Mouse (Mus musculus) MEL (cell line): Measurements from ENCODE around the gene Cd9. TPM values are rescaled to one million over a fixed set of nuclear protein-coding genes. Genes with fewer than 3 reads are reported as not detected.

Experiments
- DNase-seq: peaks from one replicate; pipeline ENCODE4 v3.0.0; 2011; ENCODE audit warnings: low read depth, low spot score
- H3K27ac ChIP-seq: 2 replicates; pipeline ENCODE4 v1.5.1; 2012; ENCODE audit warnings: low read depth, mild to moderate bottlenecking, control low read depth, low read length, moderate library complexity; ENCODE audit not compliant: control insufficient read depth
- H3K27me3 ChIP-seq, 2 experiments: fragments of 150-350 bp in 1 of 2; sonication (generic) in 1 of 2; 2 replicates each; pipeline ENCODE4 v1.6.1; 2012; ENCODE audit warnings: low read length in 2 of 2, mild to moderate bottlenecking in 2 of 2, improper control_type of control experiment in 1 of 2, moderate library complexity in 1 of 2; ENCODE audit not compliant: insufficient read depth in 2 of 2, control insufficient read depth in 1 of 2
- H3K36me3 ChIP-seq, 2 experiments: 2 replicates each; pipeline ENCODE4 v1.6.1; 2012 to 2014; ENCODE audit warnings: low read length in 2 of 2, improper control_type of control experiment in 1 of 2, inconsistent platforms in 1 of 2, mild to moderate bottlenecking in 1 of 2; ENCODE audit not compliant: insufficient read depth in 2 of 2, control insufficient read depth in 1 of 2
- H3K4me1 ChIP-seq, 2 experiments: fragments of 150-350 bp in 1 of 2; sonication (generic) in 1 of 2; 2 replicates each; pipeline ENCODE4 v1.6.1; 2012; ENCODE audit warnings: low read length in 2 of 2, improper control_type of control experiment in 1 of 2, mild to moderate bottlenecking in 1 of 2; ENCODE audit not compliant: insufficient read depth in 2 of 2, control insufficient read depth in 1 of 2
- H3K4me3 ChIP-seq, 2 experiments: fragments of 150-350 bp in 1 of 2; sonication (generic) in 1 of 2; 2 replicates each; pipeline ENCODE4 v1.5.1; 2012; ENCODE audit warnings: low read depth in 2 of 2, low read length in 2 of 2, mild to moderate bottlenecking in 2 of 2, moderate library complexity in 2 of 2, control low read depth in 1 of 2, improper control_type of control experiment in 1 of 2; ENCODE audit not compliant: control insufficient read depth in 1 of 2, insufficient read depth in 1 of 2
- H3K79me2 ChIP-seq: 2 replicates; pipeline ENCODE4 v1.6.1; 2012; ENCODE audit warnings: mild to moderate bottlenecking, low read length, moderate library complexity; ENCODE audit not compliant: control insufficient read depth, poor library complexity, insufficient read depth
- H3K9ac ChIP-seq: 2 replicates; pipeline ENCODE4 v1.6.1; 2012; ENCODE audit warnings: low read depth, mild to moderate bottlenecking, control low read depth, low read length, moderate library complexity; ENCODE audit not compliant: control insufficient read depth, poor library complexity, severe bottlenecking
- H3K9me3 ChIP-seq: fragments of 150-350 bp; sonication (generic); replicated peaks from 2 replicates; pipeline ENCODE4 v1.6.1; 2012; ENCODE audit warnings: mild to moderate bottlenecking, low read length, improper control_type of control experiment, moderate library complexity; ENCODE audit not compliant: insufficient read depth
- CTCF ChIP-seq, 3 experiments: IDR thresholded peaks in 2 of 3; conservative IDR thresholded peaks in 1 of 3; 2 replicates each; pipeline ENCODE4 v1.5.1; 2011 to 2012; ENCODE audit warnings: low read length in 3 of 3, low read depth in 2 of 3, mild to moderate bottlenecking in 2 of 3, improper control_type of control experiment in 1 of 3, inconsistent platforms in 1 of 3, mixed read lengths in 1 of 3, moderate library complexity in 1 of 3; ENCODE audit not compliant: control insufficient read depth in 1 of 3, insufficient read depth in 1 of 3, poor library complexity in 1 of 3, severe bottlenecking in 1 of 3
- E2F4 ChIP-seq: IDR thresholded peaks from 2 replicates; pipeline ENCODE4 v1.6.1; 2011; ENCODE audit warnings: low read depth, low read length, improper control_type of control experiment, borderline replicate concordance
- EP300 ChIP-seq, 2 experiments: IDR thresholded peaks; 2 replicates each; pipeline ENCODE4 v1.6.1; 2011; ENCODE audit warnings: improper control_type of control experiment in 2 of 2, low read length in 2 of 2, low read depth in 1 of 2, mild to moderate bottlenecking in 1 of 2
- HCFC1 ChIP-seq: IDR thresholded peaks from 2 replicates; pipeline ENCODE4 v1.6.1; 2012; ENCODE audit warnings: low read depth, mild to moderate bottlenecking, inconsistent platforms, low read length, improper control_type of control experiment, moderate library complexity
- MAZ ChIP-seq: IDR thresholded peaks from 2 replicates; pipeline ENCODE4 v1.6.1; 2012; ENCODE audit warnings: low read depth, mild to moderate bottlenecking, inconsistent platforms, low read length, improper control_type of control experiment
- MXI1 ChIP-seq: IDR thresholded peaks from 2 replicates; pipeline ENCODE4 v1.6.1; 2011; ENCODE audit warnings: mild to moderate bottlenecking, low read depth, low read length, improper control_type of control experiment
- MYC ChIP-seq: IDR thresholded peaks from 2 replicates; pipeline ENCODE4 v1.6.1; 2011; ENCODE audit warnings: low read depth, mild to moderate bottlenecking, low read length, improper control_type of control experiment, moderate library complexity
- NRF1 ChIP-seq: IDR thresholded peaks from 2 replicates; pipeline ENCODE4 v1.6.1; 2014; ENCODE audit warnings: low read depth, mild to moderate bottlenecking, inconsistent platforms, low read length, improper control_type of control experiment, moderate library complexity; ENCODE audit not compliant: poor library complexity, insufficient read depth, severe bottlenecking
- POLR2AphosphoS5 ChIP-seq: IDR thresholded peaks from 2 replicates; pipeline ENCODE4 v1.6.1; 2012; ENCODE audit warnings: low read depth, borderline replicate concordance, mild to moderate bottlenecking, inconsistent platforms, low read length, moderate library complexity, mixed read lengths
- TCF12 ChIP-seq: IDR thresholded peaks from 2 replicates; pipeline ENCODE4 v1.6.1; 2014; ENCODE audit warnings: low read depth, mild to moderate bottlenecking, inconsistent platforms, low read length, improper control_type of control experiment, moderate library complexity
- USF1 ChIP-seq: IDR thresholded peaks from 2 replicates; pipeline ENCODE4 v1.6.1; 2014; ENCODE audit warnings: low read depth, mild to moderate bottlenecking, inconsistent platforms, low read length, improper control_type of control experiment, moderate library complexity
- USF2 ChIP-seq, 2 experiments: IDR thresholded peaks; 2 replicates each; pipeline ENCODE4 v1.6.1; 2011 to 2012; ENCODE audit warnings: improper control_type of control experiment in 2 of 2, low read length in 2 of 2, borderline replicate concordance in 1 of 2, inconsistent platforms in 1 of 2, low read depth in 1 of 2, mild to moderate bottlenecking in 1 of 2; ENCODE audit not compliant: insufficient read depth in 1 of 2
- polyA plus RNA-seq, 2 experiments: library from polyadenylated mRNA; stranded (reverse) in 1 of 2; unstranded in 1 of 2; fragments of >175 nt in 1 of 2; fragments of >200 nt in 1 of 2; gene quantifications; 2 replicates each; pipeline versions ENCODE4 v1.2.1 to v1.2.4; 2012; ENCODE audit warnings: low replicate concordance in 2 of 2, low read depth in 1 of 2; ENCODE audit not compliant: insufficient read length in 2 of 2, insufficient read depth in 1 of 2, missing spikeins in 1 of 2
- total RNA-seq: library from RNA; depleted of rRNA; stranded (reverse); fragments of 300-350 nt; gene quantifications from 2 replicates; pipeline ENCODE4 v1.2.3, GENCODE M21; 2012

Gene Cd9
- total and polyA plus RNA-seq, 3 experiments, result 3.6 to 10.9 TPM; not detected in 1

DNA sequence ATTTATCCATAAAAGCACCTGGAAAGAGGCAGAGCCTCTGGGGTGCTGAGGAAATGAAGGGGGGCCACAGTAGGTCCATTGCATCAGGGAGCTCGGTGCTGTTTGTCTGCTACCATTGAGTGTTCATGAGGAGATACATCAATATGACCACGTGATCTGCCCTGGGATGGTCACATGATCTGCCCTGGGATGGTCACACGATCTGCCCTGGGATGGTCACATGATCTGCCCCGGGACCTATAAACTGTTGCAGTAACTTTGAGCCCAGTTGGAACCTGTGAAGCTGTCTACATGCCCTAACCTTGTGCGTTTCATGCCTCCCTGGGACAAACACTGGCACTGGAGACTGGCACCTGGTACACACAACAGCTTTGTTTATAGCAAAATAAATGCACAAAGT, 43.9 kb upstream of the Cd9 start:
- Histone ChIP-seq H3K36me3 (no peaks in the 10 kb centered on the region), H3K9me3 (no peaks in the 10 kb centered on the region)
- no peak for DNase-seq
- peak; percentile 81 for TF ChIP-seq USF1
- peak in 1 of 2 experiments; percentile 63; a peak in 2 of 4 replicates for TF ChIP-seq USF2 (IDR thresholded peaks at IDR 0.05; ENCODE audit: borderline replicate concordance in 1 of 2, insufficient read depth in 1 of 2, low read depth in 1 of 2, low read length in 2 of 2)
- TF ChIP-seq POLR2AphosphoS5, result no peak
- no peak for TF ChIP-seq HCFC1
- TF ChIP-seq, all 39 proteins: peak for 2
- Histone ChIP-seq H3K4me3 (no peak overlapping the region), H3K9ac (no peak overlapping the region), H3K4me1 (no peaks in the 10 kb centered on the region), H3K27me3 (no peaks in the 10 kb centered on the region), H3K79me2 (no peaks in the 10 kb centered on the region), H3K27ac (no peak overlapping the region)

DNA sequence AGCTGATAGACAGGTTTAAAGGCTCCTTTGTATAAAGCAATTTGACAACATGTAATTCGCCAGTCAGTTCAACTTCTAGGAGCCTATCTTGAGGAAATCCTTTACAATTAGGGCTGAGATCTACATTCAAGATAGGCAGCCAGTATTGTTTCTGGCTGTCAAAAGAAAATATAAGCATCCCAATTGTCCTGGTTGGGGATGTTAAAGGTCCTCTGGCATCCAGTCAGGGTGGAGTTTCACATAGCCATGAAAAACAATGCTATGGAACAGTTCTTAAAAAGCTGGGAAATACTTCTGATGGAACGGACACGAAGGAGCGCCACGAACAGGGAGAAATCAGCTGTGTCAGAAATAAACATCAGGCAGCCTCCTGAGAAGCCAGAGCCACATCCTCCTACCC, 40.4 kb upstream of the Cd9 start:
- Histone ChIP-seq H3K9me3 (no peaks in the 10 kb centered on the region), H3K4me1 (no peaks in the 10 kb centered on the region)

DNA sequence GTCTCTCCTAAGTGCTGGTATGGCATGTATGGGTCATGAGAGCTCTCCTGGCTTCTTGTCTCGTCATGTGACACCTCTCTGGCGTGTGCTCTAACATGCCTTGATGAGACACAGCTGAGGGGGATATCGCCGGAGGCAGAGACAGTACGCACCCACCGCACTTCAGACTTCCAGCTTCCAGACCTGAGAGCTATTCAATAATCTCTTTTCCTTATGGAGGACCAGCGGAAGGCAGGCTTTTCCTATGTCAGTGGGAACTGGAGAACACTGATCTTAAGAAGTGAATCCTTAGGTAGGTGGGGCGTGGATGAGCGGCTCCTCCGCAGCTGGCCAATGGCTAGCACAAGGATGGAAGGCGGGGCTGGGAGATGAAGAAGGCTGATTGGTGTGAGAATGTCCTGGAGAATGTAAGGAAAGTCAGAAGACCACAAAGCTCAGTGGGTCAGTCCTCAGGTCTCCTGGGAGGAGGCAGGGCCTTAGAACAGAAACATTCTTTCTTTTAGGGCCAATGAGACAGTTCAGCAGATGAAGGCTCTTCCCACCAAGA, 38.6 kb upstream of the Cd9 start:
- no peaks in the 10 kb centered on the region for H3K9me3 ChIP-seq
- no peak overlapping the region for H3K27ac ChIP-seq

More for the DNA sequence above, 40.4 kb upstream of the Cd9 start:
- Histone ChIP-seq H3K4me3 (no peak overlapping the region), H3K27ac (no peak overlapping the region), H3K36me3 (no peaks in the 10 kb centered on the region), H3K27me3 (no peaks in the 10 kb centered on the region), H3K9ac (no peak overlapping the region), H3K79me2 (no peaks in the 10 kb centered on the region)
- no peak for DNase-seq
- TF ChIP-seq USF1, result no peak
- TF ChIP-seq EP300 (IDR thresholded peaks at IDR 0.05; ENCODE audit: low read depth in 1 of 2, low read length in 2 of 2), result no peak
- no peak for TF ChIP-seq E2F4
- TF ChIP-seq CTCF (IDR thresholded peaks at IDR 0.05 in 2 of 3, conservative IDR thresholded peaks at IDR 0.05 in 1 of 3; ENCODE audit: control insufficient read depth in 1 of 3, insufficient read depth in 1 of 3, low read depth in 2 of 3, low read length in 3 of 3, poor library complexity in 1 of 3, severe bottlenecking in 1 of 3), result no peak
- TF ChIP-seq MAZ, result no peak
- no peak for TF ChIP-seq MYC
- TF ChIP-seq MXI1, result no peak
- no peak for TF ChIP-seq TCF12
- TF ChIP-seq, all 39 proteins: peak for 0

More for the DNA sequence above, 38.6 kb upstream of the Cd9 start:
- no peaks in the 10 kb centered on the region for H3K36me3 ChIP-seq
- no peaks in the 10 kb centered on the region for H3K79me2 ChIP-seq
- H3K9ac ChIP-seq, result no peak overlapping the region
- no peaks in the 10 kb centered on the region for H3K4me1 ChIP-seq
- DNase-seq, result no peak
- H3K27me3 ChIP-seq, result no peaks in the 10 kb centered on the region
- H3K4me3 ChIP-seq, result no peak overlapping the region
- TF ChIP-seq NRF1, result no peak
